Mouse (Mus musculus) C2C12 (cell line): ENCODE results near the gene Slc23a2. TPM values are rescaled to one million over a fixed set of nuclear protein-coding genes. Genes with fewer than 3 reads are reported as not detected.

Experiments used
- H3K27me3 ChIP-seq: one replicate; pipeline ENCODE4 v1.6.1; 2011; ENCODE audit not compliant: control insufficient read depth, insufficient read depth, insufficient read length
- H3K36me3 ChIP-seq: one replicate; pipeline ENCODE4 v1.6.1; 2011; ENCODE audit not compliant: control insufficient read depth, insufficient read depth
- H3K4me3 ChIP-seq: one replicate; pipeline ENCODE4 v1.5.1; 2011; ENCODE audit warnings: mild to moderate bottlenecking, control low read depth; ENCODE audit not compliant: poor library complexity, insufficient read depth, severe bottlenecking
- H3K79me2 ChIP-seq: one replicate; pipeline ENCODE4 v1.6.1; 2011; ENCODE audit not compliant: control insufficient read depth, insufficient read depth
- H3K79me3 ChIP-seq: one replicate; pipeline ENCODE4 v1.6.1; 2011; ENCODE audit warnings: low read depth, control low read depth
- H3ac ChIP-seq: one replicate; pipeline ENCODE3; 2011; ENCODE audit warnings: low read depth; ENCODE audit not compliant: control insufficient read depth, insufficient read length
- CEBPB ChIP-seq: IDR thresholded peaks from one replicate; pipeline ENCODE4 v1.6.1; 2011; ENCODE audit warnings: low read depth, mild to moderate bottlenecking, control low read depth, moderate library complexity
- CTCF ChIP-seq: IDR thresholded peaks from one replicate; pipeline ENCODE4 v1.5.1; 2011; ENCODE audit not compliant: control insufficient read depth, insufficient read depth, insufficient read length
- FOSL1 ChIP-seq: IDR thresholded peaks from one replicate; pipeline ENCODE4 v1.8.0; 2011; ENCODE audit warnings: mild to moderate bottlenecking, low read length; ENCODE audit not compliant: poor library complexity, insufficient read depth, severe bottlenecking
- MAX ChIP-seq: IDR thresholded peaks from one replicate; pipeline ENCODE4 v1.6.1; 2011; ENCODE audit warnings: mild to moderate bottlenecking, control low read depth
- MYOD1 ChIP-seq: IDR thresholded peaks from one replicate; pipeline ENCODE4 v1.6.1; 2011; ENCODE audit warnings: low read depth; ENCODE audit not compliant: control insufficient read depth, insufficient read length
- MYOG ChIP-seq: IDR thresholded peaks from one replicate; pipeline ENCODE4 v1.6.1; 2011; ENCODE audit not compliant: control insufficient read depth, insufficient read length; ENCODE audit errors: extremely low read depth
- USF1 ChIP-seq: IDR thresholded peaks from one replicate; pipeline ENCODE4 v1.6.1; 2011; ENCODE audit warnings: low read depth, mild to moderate bottlenecking, control low read depth, moderate library complexity
- polyA plus RNA-seq: library from polyadenylated mRNA; unstranded; fragments of >200 nt; fragmentation: generic; extraction: Trizol; gene quantifications from one replicate; pipeline ENCODE4 v1.2.1, GENCODE M21; 2012; ENCODE audit warnings: missing spikeins

Gene Slc23a2
- polyA plus RNA-seq, 1 experiment = 12.0 TPM

- TF ChIP-seq MYOD1 (no peak), CTCF (no peak), MYOG (no peak), USF1 (no peak), FOSL1 (no peak), CEBPB (no peak), MAX (no peak)
- Histone ChIP-seq H3K27me3 (no peaks in the 10 kb centered on the region), H3K4me3 (no peak overlapping the region), H3K36me3 (peaks cover 71% of the 10 kb centered on the region), H3ac (no peak overlapping the region), H3K79me3 (peaks cover 24% of the 10 kb centered on the region), H3K79me2 (peaks cover 47% of the 10 kb centered on the region)
These were observed 49.1 kb downstream of the Slc23a2 start for GRCm38 (mm10) chr2:132095821-132096220.

GRCm38 (mm10) chr2:132094441-132095230, 50.3 kb downstream of the Slc23a2 start:
- TF ChIP-seq FOSL1 = no peak
- no peak for TF ChIP-seq CTCF
- TF ChIP-seq USF1 = no peak
- H3K79me2 ChIP-seq = peaks cover 43% of the 10 kb centered on the region

GRCm38 (mm10) chr2:132093739-132094138, 51.2 kb downstream of the Slc23a2 start:
- no peaks in the 10 kb centered on the region for H3K27me3 ChIP-seq
- TF ChIP-seq CTCF = no peak
- H3K79me2 ChIP-seq = peaks cover 43% of the 10 kb centered on the region
- H3K79me3 ChIP-seq = peaks cover 24% of the 10 kb centered on the region
- H3ac ChIP-seq = no peak overlapping the region
- no peak overlapping the region for H3K4me3 ChIP-seq
- peaks cover 79% of the 10 kb centered on the region for H3K36me3 ChIP-seq

More at GRCm38 (mm10) chr2:132094441-132095230, 50.3 kb downstream of the Slc23a2 start:
- Histone ChIP-seq H3K27me3 (no peaks in the 10 kb centered on the region), H3ac (no peak overlapping the region), H3K4me3 (no peak overlapping the region), H3K36me3 (peaks cover 71% of the 10 kb centered on the region), H3K79me3 (peaks cover 24% of the 10 kb centered on the region)

- Histone ChIP-seq H3ac (no peak overlapping the region), H3K4me3 (no peak overlapping the region), H3K27me3 (no peaks in the 10 kb centered on the region), H3K79me3 (peaks cover 24% of the 10 kb centered on the region), H3K36me3 (peaks cover 81% of the 10 kb centered on the region), H3K79me2 (peaks cover 41% of the 10 kb centered on the region)
- TF ChIP-seq FOSL1 (no peak), MYOD1 (no peak), CEBPB (no peak), MYOG (no peak), MAX (no peak), USF1 (no peak), CTCF (no peak)
These were observed 51.6 kb downstream of the Slc23a2 start for GRCm38 (mm10) chr2:132093298-132093697.

GRCm38 (mm10) chr2:132092722-132093121, 52.2 kb downstream of the Slc23a2 start:
- peaks cover 35% of the 10 kb centered on the region for H3K79me2 ChIP-seq
- TF ChIP-seq MYOG (no peak), USF1 (no peak), MAX (no peak), MYOD1 (no peak), FOSL1 (no peak), CTCF (no peak), CEBPB (no peak)
- no peaks in the 10 kb centered on the region for H3K27me3 ChIP-seq
- peaks cover 81% of the 10 kb centered on the region for H3K36me3 ChIP-seq
- H3ac ChIP-seq = no peak overlapping the region
- H3K79me3 ChIP-seq = peaks cover 21% of the 10 kb centered on the region
- no peak overlapping the region for H3K4me3 ChIP-seq

GRCm38 (mm10) chr2:132091749-132092148, 53.2 kb downstream of the Slc23a2 start:
- Histone ChIP-seq H3ac (no peak overlapping the region), H3K36me3 (peaks cover 81% of the 10 kb centered on the region), H3K4me3 (no peak overlapping the region), H3K27me3 (no peaks in the 10 kb centered on the region), H3K79me3 (peaks cover 13% of the 10 kb centered on the region), H3K79me2 (peaks cover 25% of the 10 kb centered on the region)
- no peak for TF ChIP-seq MYOD1
- TF ChIP-seq CEBPB = no peak
- TF ChIP-seq FOSL1 = no peak
- no peak for TF ChIP-seq CTCF
- TF ChIP-seq MYOG = no peak
